Mouse (Mus musculus): ENCODE measurements around the gene Rac3.

Rac3 gene

GRCm38 (mm10) chr11:120706120-120706519 is 15.2 kb upstream of the Rac3 start:
- no peak for DNase-seq (ENCODE audit: low spot score)

GRCm38 (mm10) chr11:120707225-120707624 is 14.0 kb upstream of the Rac3 start:
- no peak for DNase-seq (ENCODE audit: low spot score)

GRCm38 (mm10) chr11:120707969-120708368 is 13.3 kb upstream of the Rac3 start:
- no peak for DNase-seq (ENCODE audit: low spot score)

GRCm38 (mm10) chr11:120709551-120709950 is 11.7 kb upstream of the Rac3 start:
- no peak for DNase-seq (ENCODE audit: low spot score)

- DNase-seq (ENCODE audit: low spot score) = no peak
Observed at GRCm38 (mm10) chr11:120710672-120711071, 10.6 kb upstream of the Rac3 start.

- DNase-seq (ENCODE audit: low spot score) = no peak
Observed at GRCm38 (mm10) chr11:120711980-120712604, 9.2 kb upstream of the Rac3 start.

GRCm38 (mm10) chr11:120712771-120713568 is 8.3 kb upstream of the Rac3 start:
- DNase-seq (ENCODE audit: low spot score) = peak; percentile 66

GRCm38 (mm10) chr11:120713580-120714518 is 7.4 kb upstream of the Rac3 start, which contains the start of the genes Cenpx and Lrrc45:
Gene Cenpx, minus strand, starts transcription at chr11:120713738.
Gene Lrrc45, plus strand, starts transcription at chr11:120713925.
- DNase-seq (ENCODE audit: low spot score) = peak; percentile 98

GRCm38 (mm10) chr11:120714546-120714945 is 6.7 kb upstream of the Rac3 start:
- DNase-seq (ENCODE audit: low spot score) = no peak

GRCm38 (mm10) chr11:120715131-120715530 is 6.1 kb upstream of the Rac3 start:
- no peak for DNase-seq (ENCODE audit: low spot score)

GRCm38 (mm10) chr11:120719242-120719641 is 2.0 kb upstream of the Rac3 start:
- no peak for DNase-seq (ENCODE audit: low spot score)

GRCm38 (mm10) chr11:120719841-120720376 is 1.4 kb upstream of the Rac3 start:
- no peak for DNase-seq (ENCODE audit: low spot score)

GRCm38 (mm10) chr11:120720450-120720849 is 820 bp upstream of the Rac3 start:
- peak; percentile 87 for DNase-seq (ENCODE audit: low spot score)

GRCm38 (mm10) chr11:120722067-120722630 is 879 bp downstream of the Rac3 start:
- no peak for DNase-seq (ENCODE audit: low spot score)

- DNase-seq (ENCODE audit: low spot score) = no peak
Observed at GRCm38 (mm10) chr11:120722761-120723382, 1.6 kb downstream of the Rac3 start.

GRCm38 (mm10) chr11:120723509-120723908 is 2.2 kb downstream of the Rac3 start:
- no peak for DNase-seq (ENCODE audit: low spot score)

- no peak for DNase-seq (ENCODE audit: low spot score)
Observed at GRCm38 (mm10) chr11:120726243-120727168, 5.2 kb downstream of the Rac3 start.

- DNase-seq (ENCODE audit: low spot score) = peak; percentile 86
Observed at GRCm38 (mm10) chr11:120727169-120727527, 5.9 kb downstream of the Rac3 start, which contains the start of gene Dcxr. Gene Dcxr, minus strand, starts transcription at chr11:120727281.

- no peak for DNase-seq (ENCODE audit: low spot score)
Observed at GRCm38 (mm10) chr11:120727564-120727963, 6.3 kb downstream of the Rac3 start.

Data from layer of hippocampus, adult 11-12 months (tissue).